Mouse (Mus musculus) embryonic facial prominence, embryonic 11.5 days (tissue): ENCODE data around the gene Snrpa. TPM values are rescaled to one million over a fixed set of nuclear protein-coding genes. Genes with fewer than 3 reads are reported as not detected.

ENCODE experiments used
- ATAC-seq: fragments of 200-750 bp; cut with Nextera tagmentation; replicated peaks from 2 replicates; pipeline ENCODE4 v1.8.0; 2017; ENCODE audit warnings: low read depth; ENCODE audit not compliant: insufficient number of reproducible peaks, low FRiP score, low TSS enrichment
- DNase-seq: peaks from one replicate; pipeline ENCODE4 v3.0.0-alpha.2; 2015; ENCODE audit warnings: low spot score
- H3K27ac ChIP-seq: fragments of 300-500 bp; sonication (generic); replicated peaks from 2 replicates; pipeline ENCODE4 v1.5.1; 2014; ENCODE audit warnings: mild to moderate bottlenecking, low read depth, low read length, control low read depth
- H3K27me3 ChIP-seq: fragments of 300-500 bp; sonication (generic); 2 replicates; pipeline ENCODE4 v1.6.1; 2014; ENCODE audit warnings: mild to moderate bottlenecking, low read length, moderate library complexity, mixed read lengths; ENCODE audit not compliant: control insufficient read depth, insufficient read depth
- H3K36me3 ChIP-seq: fragments of 300-500 bp; sonication (generic); replicated peaks from 2 replicates; pipeline ENCODE4 v1.6.1; 2014; ENCODE audit warnings: low read depth, mild to moderate bottlenecking, low read length, moderate library complexity, mixed read lengths; ENCODE audit not compliant: control insufficient read depth, insufficient read depth
- H3K4me1 ChIP-seq: fragments of 300-500 bp; sonication (generic); 2 replicates; pipeline ENCODE4 v1.6.1; 2014; ENCODE audit warnings: low read length, mixed read lengths; ENCODE audit not compliant: control insufficient read depth, insufficient read depth
- H3K4me2 ChIP-seq: fragments of 300-500 bp; sonication (generic); 2 replicates; pipeline ENCODE4 v1.6.1; 2014; ENCODE audit warnings: low read depth, mild to moderate bottlenecking, control low read depth, low read length, moderate library complexity
- H3K4me3 ChIP-seq: fragments of 300-500 bp; sonication (generic); 2 replicates; pipeline ENCODE4 v1.5.1; 2014; ENCODE audit warnings: low read depth, low read length, control low read depth
- H3K9ac ChIP-seq: fragments of 300-500 bp; sonication (generic); replicated peaks from 2 replicates; pipeline ENCODE4 v1.6.1; 2014; ENCODE audit warnings: mild to moderate bottlenecking, control low read depth, low read length
- H3K9me3 ChIP-seq: fragments of 300-500 bp; sonication (generic); replicated peaks from 2 replicates; pipeline ENCODE4 v1.6.1; 2016; ENCODE audit warnings: mild to moderate bottlenecking, low read length, inconsistent platforms, mixed read lengths; ENCODE audit not compliant: control insufficient read depth
- WGBS: fragments of 180-500 bp; shearing (Covaris S2); extraction: QIAGEN DNeasy Blood & Tissue Kit; methylation state at CpG from one replicate; pipeline ENCODE4 v1.1.7; 2014; 5-methylcytosine and 5-hydroxymethylcytosine counted together
- polyA plus RNA-seq: library from polyadenylated mRNA; unstranded; fragments of >200 nt; fragmentation: Nextera tagmentation; extraction: Ambion mirVana; gene quantifications from 2 replicates; pipeline ENCODE4 v1.2.1, GENCODE M21; 2014

Gene Snrpa
- polyA plus RNA-seq, 1 experiment from 2014 or later, result 355 TPM

DNA sequence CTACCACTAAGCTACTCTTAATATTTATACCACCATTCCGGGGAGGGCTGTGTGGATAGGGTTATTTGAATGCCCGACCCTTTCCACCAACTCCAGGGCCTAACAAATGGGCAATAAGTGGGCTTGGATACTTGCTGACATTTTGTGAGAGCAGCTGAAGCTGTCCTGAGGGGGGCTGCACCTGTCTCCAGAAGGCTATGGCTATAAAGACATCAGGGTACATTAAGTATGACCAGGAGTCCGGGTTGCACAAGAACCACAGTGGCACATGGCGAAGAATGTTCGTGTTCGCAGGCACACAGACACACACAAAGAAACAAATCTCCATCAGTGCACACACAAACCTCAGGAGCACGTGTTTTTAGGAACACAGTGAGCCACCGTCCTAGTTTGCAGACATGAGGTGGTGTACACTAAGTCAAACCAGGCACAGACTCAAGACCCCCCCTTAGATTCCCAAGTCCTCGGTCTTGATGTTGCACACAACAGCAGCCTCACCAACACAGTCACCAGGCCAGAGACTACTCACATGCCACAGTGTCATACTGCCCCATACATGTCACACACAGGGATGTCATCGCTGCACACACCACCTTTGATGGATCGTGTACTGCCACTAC is 28.5 kb downstream of the Snrpa start:
- peaks cover 11% of the 10 kb centered on the region for H3K4me1 ChIP-seq
- H3K9ac ChIP-seq, result peak overlapping the region; percentile 80
- peak overlapping the region; percentile 59 for H3K4me3 ChIP-seq
- ATAC-seq, result no peak
- peaks cover 4% of the 10 kb centered on the region; the same call in 1 of the 2 replicates for H3K36me3 ChIP-seq
- no peaks in the 10 kb centered on the region for H3K9me3 ChIP-seq
- H3K4me2 ChIP-seq, result peak overlapping the region; percentile 53
- no peak for DNase-seq
- WGBS, result 78% methylated on average over 11 of the region's 11 CpGs
- H3K27ac ChIP-seq, result no peak overlapping the region
- H3K27me3 ChIP-seq, result no peaks in the 10 kb centered on the region

- Histone ChIP-seq H3K9ac (peak within 1 kb of the TSS; percentile 80), H3K4me3 (peak within 1 kb of the TSS; percentile 59), H3K36me3 (peaks cover 4% of the 10 kb centered on the region; the same call in 1 of the 2 replicates), H3K4me2 (peak within 1 kb of the TSS; percentile 74), H3K27me3 (no peaks in the 10 kb centered on the region), H3K4me1 (peaks cover 11% of the 10 kb centered on the region), H3K27ac (peak within 1 kb of the TSS; percentile 96), H3K9me3 (no peaks in the 10 kb centered on the region)
- ATAC-seq (peak; percentile 69), DNase-seq (peak; percentile 93)
- 2% methylated on average over 58 of the region's 61 CpGs for WGBS
These were observed 29.2 kb downstream of the Snrpa start, which contains the start of gene Egln2 for GRCm38 (mm10) chr7:27166614-27167474. Gene Egln2, minus strand, starts transcription at chr7:27166802.

GRCm38 (mm10) chr7:27166229-27166613 is 29.9 kb downstream of the Snrpa start:
- peak overlapping the region; percentile 80 for H3K9ac ChIP-seq
- H3K4me3 ChIP-seq, result peak overlapping the region; percentile 59
- H3K36me3 ChIP-seq, result peaks cover 4% of the 10 kb centered on the region; the same call in 1 of the 2 replicates
- H3K27me3 ChIP-seq, result no peaks in the 10 kb centered on the region
- H3K9me3 ChIP-seq, result no peaks in the 10 kb centered on the region
- ATAC-seq (peak; percentile 64), DNase-seq (peak; percentile 88)
- WGBS, result under 1% methylated on average over 36 of the region's 43 CpGs
- peak overlapping the region; percentile 96 for H3K27ac ChIP-seq
- H3K4me2 ChIP-seq, result peak overlapping the region; percentile 74
- peaks cover 11% of the 10 kb centered on the region for H3K4me1 ChIP-seq

DNA sequence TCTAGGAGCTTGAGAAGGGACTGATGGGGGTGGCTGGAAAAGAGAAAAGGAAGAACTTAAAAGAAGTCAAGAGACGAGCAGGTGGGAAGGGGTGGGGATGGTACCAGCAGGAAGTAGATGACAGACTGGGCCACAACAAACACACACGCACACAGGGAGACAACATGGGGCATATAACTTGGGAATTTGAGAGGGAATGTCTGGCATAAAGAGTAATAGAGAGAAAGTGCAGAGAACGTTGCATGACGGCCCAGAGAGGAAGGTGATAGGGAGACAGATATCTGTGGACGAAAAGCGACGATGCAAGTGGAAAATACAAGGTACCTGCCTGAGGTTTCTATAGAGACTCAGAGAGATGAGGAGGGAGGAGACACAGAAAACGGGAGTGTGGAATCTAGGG is 30.4 kb downstream of the Snrpa start:
- H3K9me3 ChIP-seq, result no peaks in the 10 kb centered on the region
- H3K4me1 ChIP-seq, result peaks cover 11% of the 10 kb centered on the region
- H3K36me3 ChIP-seq, result peaks cover 4% of the 10 kb centered on the region; the same call in 1 of the 2 replicates
- peak overlapping the region; percentile 59 for H3K4me3 ChIP-seq
- WGBS, result 2% methylated on average over 8 of the region's 8 CpGs
- no peaks in the 10 kb centered on the region for H3K27me3 ChIP-seq
- ATAC-seq (no peak), DNase-seq (no peak)
- peak overlapping the region; percentile 96 for H3K27ac ChIP-seq
- H3K4me2 ChIP-seq, result peak overlapping the region; percentile 74
- H3K9ac ChIP-seq, result peak overlapping the region; percentile 80

GRCm38 (mm10) chr7:27165007-27165655 is 30.9 kb downstream of the Snrpa start:
- ATAC-seq (0 out of 2 replicates have a peak, but pooled peaks have one; percentile 12), DNase-seq (no peak)
- Histone ChIP-seq H3K4me3 (peak overlapping the region; percentile 59), H3K27ac (no peak overlapping the region), H3K9ac (peak overlapping the region; percentile 80), H3K27me3 (no peaks in the 10 kb centered on the region), H3K4me2 (peak overlapping the region; percentile 74), H3K4me1 (peaks cover 11% of the 10 kb centered on the region), H3K9me3 (no peaks in the 10 kb centered on the region), H3K36me3 (peaks cover 4% of the 10 kb centered on the region; the same call in 1 of the 2 replicates)
- WGBS, result 81% methylated on average over 23 of the region's 23 CpGs

DNA sequence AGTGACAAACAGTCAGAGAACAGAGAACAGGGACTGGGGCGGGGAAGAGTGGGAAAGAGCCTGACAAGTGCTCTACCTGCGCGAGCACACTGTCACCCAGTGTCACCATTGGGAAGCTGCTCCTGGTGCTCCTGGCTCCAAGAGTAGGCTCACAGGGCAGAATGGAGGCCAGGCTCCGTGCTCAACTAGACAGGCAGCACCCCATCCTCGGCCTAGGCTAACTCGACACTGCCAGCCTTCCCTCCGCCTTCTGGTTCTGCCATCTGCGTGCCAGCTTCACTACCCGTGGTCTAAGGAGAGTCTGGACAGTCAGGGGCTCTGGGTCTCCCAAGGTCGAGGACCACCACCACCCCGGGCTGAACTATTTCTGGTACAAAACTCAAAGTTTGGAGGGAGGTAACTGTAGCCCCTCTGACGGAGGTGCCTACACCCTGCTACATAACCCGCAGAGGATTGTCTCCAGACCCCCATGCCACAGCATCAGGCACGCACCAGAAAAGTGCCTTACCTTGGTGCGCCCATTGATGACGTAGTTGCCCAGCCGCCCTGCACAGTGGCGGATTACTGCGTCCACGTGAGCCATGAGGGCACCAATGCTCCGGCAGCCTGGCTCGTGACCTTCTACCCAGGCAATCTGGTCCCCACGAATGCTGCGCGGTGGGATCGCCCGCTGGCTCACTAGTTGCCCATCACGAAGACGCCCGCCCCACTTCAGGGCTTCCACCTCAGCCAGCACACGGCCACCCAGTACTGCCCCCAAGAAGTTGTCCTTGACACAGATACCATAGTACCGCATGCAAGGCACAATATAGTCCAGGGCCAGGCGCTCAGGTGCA is 31.7 kb downstream of the Snrpa start:
- H3K4me1 ChIP-seq, result peaks cover 11% of the 10 kb centered on the region
- H3K9ac ChIP-seq, result peak overlapping the region; percentile 10; the same call in 1 of the 2 replicates
- H3K36me3 ChIP-seq, result peaks cover 6% of the 10 kb centered on the region
- H3K27ac ChIP-seq, result no peak overlapping the region
- no peaks in the 10 kb centered on the region for H3K27me3 ChIP-seq
- peak overlapping the region; percentile 25 for H3K4me2 ChIP-seq
- ATAC-seq (no peak), DNase-seq (no peak)
- WGBS, result 84% methylated on average over 33 of the region's 33 CpGs
- H3K4me3 ChIP-seq, result no peak overlapping the region
- H3K9me3 ChIP-seq, result no peaks in the 10 kb centered on the region

GRCm38 (mm10) chr7:27163450-27163805 is 32.6 kb downstream of the Snrpa start:
- no peak for DNase-seq
- WGBS, result 75% methylated on average over 5 of the region's 5 CpGs
- H3K9me3 ChIP-seq, result no peaks in the 10 kb centered on the region
- H3K4me3 ChIP-seq, result no peak overlapping the region
- H3K4me2 ChIP-seq, result no peak overlapping the region
- H3K27me3 ChIP-seq, result no peaks in the 10 kb centered on the region
- ATAC-seq, result no peak
- peaks cover 15% of the 10 kb centered on the region for H3K36me3 ChIP-seq
- peaks cover 11% of the 10 kb centered on the region for H3K4me1 ChIP-seq
- no peak overlapping the region for H3K27ac ChIP-seq
- H3K9ac ChIP-seq, result no peak overlapping the region; the same call in 1 of the 2 replicates
